Mouse (Mus musculus): Measurements from ENCODE around the gene Rev1.
"Not testable (repeated sequence)": the region's sequence is repeated elsewhere in the genome, so short reads cannot be mapped to it uniquely, and the experiment has no call there.

The Rev1 gene

GRCm38 (mm10) chr1:38067276-38067675, 62.3 kb downstream of the Rev1 start:
- no peak for DNase-seq (ENCODE audit: low read depth, low spot score)

GRCm38 (mm10) chr1:38062156-38062555, 67.4 kb downstream of the Rev1 start:
- not testable (repeated sequence) for DNase-seq (ENCODE audit: low read depth, low spot score)

GRCm38 (mm10) chr1:38058417-38058816, 71.2 kb downstream of the Rev1 start:
- DNase-seq (ENCODE audit: low read depth, low spot score), result no peak

- no peak for DNase-seq (ENCODE audit: low read depth, low spot score)
These were observed 74.4 kb downstream of the Rev1 start for GRCm38 (mm10) chr1:38055176-38055575.

GRCm38 (mm10) chr1:38049562-38049961, 80.0 kb downstream of the Rev1 start:
- DNase-seq (ENCODE audit: low read depth, low spot score), result no peak

- DNase-seq (ENCODE audit: low read depth, low spot score), result no peak
These were observed 81.5 kb downstream of the Rev1 start for GRCm38 (mm10) chr1:38048121-38048520.

- DNase-seq (ENCODE audit: low read depth, low spot score), result no peak
These were observed 90.7 kb downstream of the Rev1 start for GRCm38 (mm10) chr1:38038898-38039297.

- no peak for DNase-seq (ENCODE audit: low read depth, low spot score)
These were observed 92.2 kb downstream of the Rev1 start for GRCm38 (mm10) chr1:38037375-38037774.

GRCm38 (mm10) chr1:38035521-38035920, 94.1 kb downstream of the Rev1 start:
- no peak for DNase-seq (ENCODE audit: low read depth, low spot score)

GRCm38 (mm10) chr1:38031391-38031790, 98.2 kb downstream of the Rev1 start:
- DNase-seq (ENCODE audit: low read depth, low spot score), result no peak

GRCm38 (mm10) chr1:38027301-38027700, 102.3 kb downstream of the Rev1 start:
- DNase-seq (ENCODE audit: low read depth, low spot score), result no peak

- no peak for DNase-seq (ENCODE audit: low read depth, low spot score)
These were observed 114.9 kb downstream of the Rev1 start for GRCm38 (mm10) chr1:38014551-38015203.

- DNase-seq (ENCODE audit: low read depth, low spot score), result no peak
These were observed 117.1 kb downstream of the Rev1 start for GRCm38 (mm10) chr1:38012509-38012908.

GRCm38 (mm10) chr1:38012104-38012503, 117.5 kb downstream of the Rev1 start:
- peak; percentile 76 for DNase-seq (ENCODE audit: low read depth, low spot score)

GRCm38 (mm10) chr1:38011647-38012046, 118.0 kb downstream of the Rev1 start:
- DNase-seq (ENCODE audit: low read depth, low spot score), result peak; percentile 65

GRCm38 (mm10) chr1:38006741-38007140, 122.9 kb downstream of the Rev1 start:
- no peak for DNase-seq (ENCODE audit: low read depth, low spot score)

- peak; percentile 53 for DNase-seq (ENCODE audit: low read depth, low spot score)
These were observed 126.6 kb downstream of the Rev1 start for GRCm38 (mm10) chr1:38003046-38003445.

All from A20 (cell line).